Mouse (Mus musculus) midbrain, embryonic 12.5 days (tissue): ENCODE results near the gene Eci1. TPM values are rescaled to one million over a fixed set of nuclear protein-coding genes. Genes with fewer than 3 reads are reported as not detected.

Experiments
- ATAC-seq: fragments of 200-750 bp; cut with Nextera tagmentation; 2 replicates; pipeline ENCODE4 v1.8.0; 2017; ENCODE audit warnings: low read depth, moderate TSS enrichment, moderate library complexity; ENCODE audit not compliant: low FRiP score
- H3K27ac ChIP-seq: fragments of 300-500 bp; sonication (generic); replicated peaks from 2 replicates; pipeline ENCODE4 v1.5.1; 2016; ENCODE audit warnings: mild to moderate bottlenecking
- H3K27me3 ChIP-seq: fragments of 300-500 bp; sonication (generic); 2 replicates; pipeline ENCODE4 v1.6.1; 2016; ENCODE audit warnings: mild to moderate bottlenecking
- H3K36me3 ChIP-seq: fragments of 300-500 bp; sonication (generic); 2 replicates; pipeline ENCODE4 v1.6.1; 2016
- H3K4me1 ChIP-seq: fragments of 300-500 bp; sonication (generic); 2 replicates; pipeline ENCODE4 v1.6.1; 2016
- H3K4me2 ChIP-seq: fragments of 300-500 bp; sonication (generic); replicated peaks from 2 replicates; pipeline ENCODE4 v1.6.1; 2016; ENCODE audit warnings: mild to moderate bottlenecking, moderate library complexity
- H3K4me3 ChIP-seq: fragments of 300-500 bp; sonication (generic); 2 replicates; pipeline ENCODE4 v1.5.1; 2016; ENCODE audit warnings: mild to moderate bottlenecking
- H3K9ac ChIP-seq: fragments of 300-500 bp; sonication (generic); replicated peaks from 2 replicates; pipeline ENCODE4 v1.6.1; 2016; ENCODE audit warnings: mild to moderate bottlenecking, moderate library complexity
- H3K9me3 ChIP-seq: fragments of 300-500 bp; sonication (generic); 2 replicates; pipeline ENCODE4 v1.6.1; 2016; ENCODE audit warnings: mild to moderate bottlenecking
- WGBS: fragments of 180-500 bp; shearing (Covaris S2); methylation state at CpG from one replicate; pipeline ENCODE4 v1.1.7; 2016; 5-methylcytosine and 5-hydroxymethylcytosine counted together
- polyA plus RNA-seq: library from polyadenylated mRNA; unstranded; fragments of >200 nt; fragmentation: Nextera tagmentation; extraction: Ambion mirVana; gene quantifications from 2 replicates; pipeline ENCODE4 v1.2.1, GENCODE M21; 2016

Gene Eci1
- polyA plus RNA-seq: 53.7 and 68.0 TPM in 2 replicates

GRCm38 (mm10) chr17:24426471-24427169 lies at the start of gene Eci1:
Eci1 (plus strand) TSS chr17:24426641.
- Histone ChIP-seq H3K4me1 (peaks cover 14% of the 10 kb centered on the region), H3K9me3 (no peaks in the 10 kb centered on the region), H3K36me3 (peaks cover 35% of the 10 kb centered on the region), H3K4me2 (peak within 1 kb of the TSS; percentile 60), H3K4me3 (peak within 1 kb of the TSS; percentile 75), H3K9ac (peak within 1 kb of the TSS; percentile 92), H3K27ac (peak within 1 kb of the TSS; percentile 94), H3K27me3 (no peaks in the 10 kb centered on the region)
- whole genome bisulfite sequencing: under 1% methylated on average over 48 of the region's 48 CpGs
- ATAC-seq: peak; percentile 97

- H3K27ac ChIP-seq: no peak overlapping the region
- H3K4me2 ChIP-seq: no peak overlapping the region
- H3K9me3 ChIP-seq: no peaks in the 10 kb centered on the region
- H3K4me3 ChIP-seq: no peak overlapping the region
- H3K4me1 ChIP-seq: no peaks in the 10 kb centered on the region
- H3K36me3 ChIP-seq: peaks cover 45% of the 10 kb centered on the region
- ATAC-seq: no peak
- no peak overlapping the region for H3K9ac ChIP-seq
- no peaks in the 10 kb centered on the region for H3K27me3 ChIP-seq
- WGBS: 90% methylated on average over 2 of the region's 2 CpGs
These were observed 47.9 kb upstream of the Eci1 start for GRCm38 (mm10) chr17:24378496-24378895.

- 85% methylated on average over 8 of the region's 8 CpGs for WGBS
- Histone ChIP-seq H3K27me3 (no peaks in the 10 kb centered on the region), H3K9ac (no peak overlapping the region), H3K27ac (no peak overlapping the region), H3K4me3 (no peak overlapping the region), H3K4me1 (no peaks in the 10 kb centered on the region), H3K9me3 (no peaks in the 10 kb centered on the region), H3K36me3 (peaks cover 51% of the 10 kb centered on the region), H3K4me2 (no peak overlapping the region)
- ATAC-seq: no peak
These were observed 42.7 kb upstream of the Eci1 start for GRCm38 (mm10) chr17:24383789-24384188.

- H3K9me3 ChIP-seq: no peaks in the 10 kb centered on the region
- H3K27ac ChIP-seq: no peak overlapping the region
- no peak overlapping the region for H3K4me2 ChIP-seq
- H3K9ac ChIP-seq: no peak overlapping the region
- H3K4me1 ChIP-seq: no peaks in the 10 kb centered on the region
- peaks cover 51% of the 10 kb centered on the region for H3K36me3 ChIP-seq
- H3K27me3 ChIP-seq: no peaks in the 10 kb centered on the region
- no peak for ATAC-seq
- 89% methylated on average over 5 of the region's 5 CpGs for WGBS
- H3K4me3 ChIP-seq: no peak overlapping the region
These were observed 37.7 kb upstream of the Eci1 start for GRCm38 (mm10) chr17:24388711-24389110.

- Histone ChIP-seq H3K27ac (no peak overlapping the region), H3K36me3 (peaks cover 39% of the 10 kb centered on the region), H3K9ac (no peak overlapping the region), H3K27me3 (no peaks in the 10 kb centered on the region), H3K9me3 (no peaks in the 10 kb centered on the region), H3K4me3 (no peak overlapping the region), H3K4me2 (no peak overlapping the region), H3K4me1 (no peaks in the 10 kb centered on the region)
- WGBS: 0% methylated on average over 2 of the region's 2 CpGs
- no peak for ATAC-seq
These were observed 36.6 kb upstream of the Eci1 start for GRCm38 (mm10) chr17:24389865-24390264.

- no peak overlapping the region for H3K4me3 ChIP-seq
- WGBS: 68% methylated on average over 8 of the region's 8 CpGs
- H3K9ac ChIP-seq: no peak overlapping the region
- no peaks in the 10 kb centered on the region for H3K4me1 ChIP-seq
- no peaks in the 10 kb centered on the region for H3K9me3 ChIP-seq
- no peak for ATAC-seq
- peaks cover 35% of the 10 kb centered on the region for H3K36me3 ChIP-seq
- no peak overlapping the region for H3K4me2 ChIP-seq
- H3K27me3 ChIP-seq: no peaks in the 10 kb centered on the region
- no peak overlapping the region for H3K27ac ChIP-seq
These were observed 35.3 kb upstream of the Eci1 start for GRCm38 (mm10) chr17:24391149-24391548.

GRCm38 (mm10) chr17:24393527-24393926 lies 32.9 kb upstream of the Eci1 start:
- no peak for ATAC-seq
- Histone ChIP-seq H3K27ac (no peak overlapping the region), H3K36me3 (peaks cover 26% of the 10 kb centered on the region; the same call in 1 of the 2 replicates), H3K9ac (no peak overlapping the region), H3K27me3 (no peaks in the 10 kb centered on the region), H3K4me3 (no peak overlapping the region), H3K4me1 (no peaks in the 10 kb centered on the region), H3K4me2 (no peak overlapping the region), H3K9me3 (no peaks in the 10 kb centered on the region)
- WGBS: 34% methylated on average over 4 of the region's 4 CpGs

GRCm38 (mm10) chr17:24394456-24394855 lies 32.0 kb upstream of the Eci1 start:
- H3K36me3 ChIP-seq: peaks cover 26% of the 10 kb centered on the region; the same call in 1 of the 2 replicates
- no peak for ATAC-seq
- no peaks in the 10 kb centered on the region for H3K9me3 ChIP-seq
- no peak overlapping the region for H3K9ac ChIP-seq
- WGBS: 90% methylated on average over 7 of the region's 7 CpGs
- no peaks in the 10 kb centered on the region for H3K4me1 ChIP-seq
- no peak overlapping the region for H3K4me2 ChIP-seq
- no peak overlapping the region for H3K27ac ChIP-seq
- H3K4me3 ChIP-seq: no peak overlapping the region
- no peaks in the 10 kb centered on the region for H3K27me3 ChIP-seq

GRCm38 (mm10) chr17:24402371-24402770 lies 24.1 kb upstream of the Eci1 start:
- no peak overlapping the region for H3K4me2 ChIP-seq
- H3K36me3 ChIP-seq: peaks cover 84% of the 10 kb centered on the region
- no peak overlapping the region for H3K4me3 ChIP-seq
- ATAC-seq: no peak
- no peaks in the 10 kb centered on the region for H3K9me3 ChIP-seq
- H3K9ac ChIP-seq: no peak overlapping the region
- 84% methylated on average over 3 of the region's 3 CpGs for WGBS
- no peak overlapping the region for H3K27ac ChIP-seq
- no peaks in the 10 kb centered on the region for H3K4me1 ChIP-seq
- no peaks in the 10 kb centered on the region for H3K27me3 ChIP-seq

GRCm38 (mm10) chr17:24407116-24407803 lies 19.2 kb upstream of the Eci1 start:
- 85% methylated on average over 12 of the region's 12 CpGs for WGBS
- Histone ChIP-seq H3K4me2 (no peak overlapping the region), H3K4me3 (no peak overlapping the region), H3K9me3 (no peaks in the 10 kb centered on the region), H3K27me3 (no peaks in the 10 kb centered on the region), H3K36me3 (peaks cover 89% of the 10 kb centered on the region), H3K9ac (no peak overlapping the region), H3K4me1 (no peaks in the 10 kb centered on the region; the same call in 1 of the 2 replicates), H3K27ac (no peak overlapping the region)
- ATAC-seq: no peak

- ATAC-seq: peak; percentile 36
- H3K9me3 ChIP-seq: no peaks in the 10 kb centered on the region
- peak overlapping the region; percentile 93 for H3K27ac ChIP-seq
- H3K36me3 ChIP-seq: peaks cover 50% of the 10 kb centered on the region
- H3K4me1 ChIP-seq: peaks cover 35% of the 10 kb centered on the region
- peak overlapping the region; percentile 68 for H3K9ac ChIP-seq
- WGBS: 36% methylated on average over 22 of the region's 22 CpGs
- H3K27me3 ChIP-seq: no peaks in the 10 kb centered on the region
- H3K4me2 ChIP-seq: peak overlapping the region; percentile 98
- peak overlapping the region; percentile 88 for H3K4me3 ChIP-seq
These were observed 12.8 kb upstream of the Eci1 start for GRCm38 (mm10) chr17:24413557-24414211.
